Mouse (Mus musculus) liver, postnatal 0 days (tissue): ENCODE results near the gene Psmd9. TPM values are rescaled to one million over a fixed set of nuclear protein-coding genes. Genes with fewer than 3 reads are reported as not detected.

Experiments used
- ATAC-seq: fragments of 200-750 bp; cut with Nextera tagmentation; 2 replicates; pipeline ENCODE4 v1.8.0; 2017; ENCODE audit warnings: mild to moderate bottlenecking, moderate library complexity
- DNase-seq: peaks from one replicate; pipeline ENCODE4 v3.0.0-alpha.2; 2016
- H3K27ac ChIP-seq: fragments of 300-500 bp; sonication (generic); 2 replicates; pipeline ENCODE4 v1.5.1; 2014; ENCODE audit warnings: antibody characterized with exemption, moderate library complexity, mild to moderate bottlenecking, low read depth
- H3K27me3 ChIP-seq: fragments of 300-500 bp; sonication (generic); 2 replicates; pipeline ENCODE4 v1.6.1; 2014; ENCODE audit warnings: low read length, control low read depth, mixed read lengths; ENCODE audit not compliant: insufficient read depth
- H3K36me3 ChIP-seq: fragments of 300-500 bp; sonication (generic); replicated peaks from 2 replicates; pipeline ENCODE4 v1.6.1; 2014; ENCODE audit warnings: mild to moderate bottlenecking, control low read depth, low read length, moderate library complexity, mixed read lengths; ENCODE audit not compliant: insufficient read depth
- H3K4me1 ChIP-seq: fragments of 300-500 bp; sonication (generic); 2 replicates; pipeline ENCODE4 v1.6.1; 2014; ENCODE audit warnings: antibody characterized with exemption, mild to moderate bottlenecking, control low read depth; ENCODE audit not compliant: insufficient read depth
- H3K4me2 ChIP-seq: fragments of 300-500 bp; sonication (generic); 2 replicates; pipeline ENCODE4 v1.6.1; 2014; ENCODE audit warnings: low read depth, mild to moderate bottlenecking, low read length, moderate library complexity, mixed read lengths
- H3K4me3 ChIP-seq: fragments of 300-500 bp; sonication (generic); 2 replicates; pipeline ENCODE4 v1.5.1; 2014; ENCODE audit warnings: low read depth, low read length
- H3K9ac ChIP-seq: fragments of 300-500 bp; sonication (generic); replicated peaks from 2 replicates; pipeline ENCODE4 v1.6.1; 2014; ENCODE audit warnings: mild to moderate bottlenecking, moderate library complexity
- H3K9me3 ChIP-seq: fragments of 300-500 bp; sonication (generic); 2 replicates; pipeline ENCODE4 v1.6.1; 2016; ENCODE audit warnings: mild to moderate bottlenecking, control low read depth, low read length, mixed read lengths
- CTCF ChIP-seq: sonication (generic); IDR thresholded peaks from 2 replicates; pipeline ENCODE4 v1.5.1; 2016; ENCODE audit warnings: antibody characterized with exemption, low read depth
- EP300 ChIP-seq: IDR thresholded peaks from 2 replicates; pipeline ENCODE4 v1.6.1; 2016; ENCODE audit warnings: antibody characterized with exemption, low read depth, mild to moderate bottlenecking
- WGBS: fragments of 180-500 bp; shearing (Covaris S2); extraction: QIAGEN DNeasy Blood & Tissue Kit; methylation state at CpG from one replicate; pipeline ENCODE4 v1.1.7; 2014; ENCODE audit not compliant: insufficient replicate concordance; 5-methylcytosine and 5-hydroxymethylcytosine counted together
- polyA plus RNA-seq: library from polyadenylated mRNA; unstranded; fragments of >200 nt; fragmentation: Nextera tagmentation; extraction: Ambion mirVana; gene quantifications from 2 replicates; pipeline ENCODE4 v1.2.1, GENCODE M21; 2015

Psmd9 gene
- polyA plus RNA-seq, 1 experiment from 2014 or later, result 120 TPM

GRCm38 (mm10) chr5:123192606-123193150, 23.5 kb downstream of the Psmd9 start:
- ATAC-seq (no peak), DNase-seq (peak; percentile 14)
- Histone ChIP-seq H3K4me3 (no peak overlapping the region), H3K9ac (0 out of 2 replicates have a peak overlapping the region, but pooled peaks have one; percentile 30), H3K9me3 (no peaks in the 10 kb centered on the region), H3K4me1 (peaks cover 55% of the 10 kb centered on the region), H3K36me3 (no peaks in the 10 kb centered on the region), H3K27me3 (no peaks in the 10 kb centered on the region), H3K27ac (peak overlapping the region; percentile 89), H3K4me2 (peak overlapping the region; percentile 55; the same call in 1 of the 2 replicates)
- WGBS, result 60% methylated on average over 9 of the region's 9 CpGs
- TF ChIP-seq EP300 (no peak), CTCF (no peak)

- ATAC-seq, result peak; percentile 79
- peak; percentile 81 for DNase-seq
- Histone ChIP-seq H3K4me1 (peaks cover 58% of the 10 kb centered on the region), H3K9ac (peak overlapping the region; percentile 34), H3K27me3 (no peaks in the 10 kb centered on the region), H3K36me3 (no peaks in the 10 kb centered on the region), H3K4me3 (no peak overlapping the region), H3K27ac (peak overlapping the region; percentile 89), H3K4me2 (peak overlapping the region; percentile 55), H3K9me3 (no peaks in the 10 kb centered on the region)
- TF ChIP-seq CTCF (no peak), EP300 (peak; percentile 93)
- WGBS, result 63% methylated on average over 5 of the region's 5 CpGs
These were observed 24.2 kb downstream of the Psmd9 start for GRCm38 (mm10) chr5:123193436-123193835.

DNA sequence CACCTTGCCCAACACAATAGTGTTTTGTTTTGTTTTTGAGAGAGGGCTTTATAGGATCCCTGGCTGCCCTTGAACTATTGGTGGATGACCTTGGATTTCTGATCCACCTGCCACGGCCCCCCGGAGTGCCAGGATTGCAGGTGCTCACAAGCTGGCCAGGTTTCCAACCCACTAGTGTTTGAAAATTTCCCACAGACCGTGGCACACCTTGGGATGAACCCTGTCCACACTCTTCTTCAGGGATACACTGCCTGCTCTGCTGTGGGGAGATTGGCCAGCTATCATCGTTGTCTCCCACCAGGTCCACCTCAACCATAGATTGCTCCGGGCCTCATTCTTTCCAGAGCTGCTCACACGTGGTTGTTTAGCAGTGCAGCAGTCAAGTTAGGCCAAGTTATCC, 25.6 kb downstream of the Psmd9 start:
- H3K4me2 ChIP-seq, result no peak overlapping the region
- TF ChIP-seq CTCF (no peak), EP300 (no peak)
- ATAC-seq, result no peak
- H3K36me3 ChIP-seq, result no peaks in the 10 kb centered on the region
- DNase-seq, result peak; percentile 11
- no peaks in the 10 kb centered on the region for H3K27me3 ChIP-seq
- peak overlapping the region; percentile 89 for H3K27ac ChIP-seq
- H3K9ac ChIP-seq, result no peak overlapping the region
- no peaks in the 10 kb centered on the region for H3K9me3 ChIP-seq
- WGBS, result 83% methylated on average over 6 of the region's 6 CpGs
- H3K4me1 ChIP-seq, result peaks cover 61% of the 10 kb centered on the region
- no peak overlapping the region for H3K4me3 ChIP-seq

DNA sequence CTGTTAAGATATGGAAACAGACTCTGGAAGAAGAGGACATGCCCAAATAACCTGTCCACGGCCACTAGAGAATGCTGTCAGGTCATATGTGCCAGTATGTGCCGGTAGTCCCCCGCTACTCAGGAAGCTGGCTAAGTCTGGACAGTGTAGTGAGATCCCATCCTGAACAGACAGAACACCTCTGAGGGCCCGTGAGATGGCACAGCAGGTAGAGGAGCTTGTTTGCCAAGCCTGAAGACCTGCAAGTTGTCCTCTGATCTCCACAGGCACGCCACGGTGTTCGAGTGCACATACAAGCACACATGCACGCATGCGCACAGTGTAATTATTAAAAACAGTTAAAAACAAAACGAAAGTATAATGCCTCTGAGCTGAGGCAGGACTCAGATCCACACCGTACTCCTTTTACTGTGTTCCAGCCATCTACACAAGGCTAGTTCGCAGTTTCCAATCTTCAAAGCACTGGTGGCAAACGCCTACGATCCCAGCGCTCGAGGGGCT, 26.3 kb downstream of the Psmd9 start:
- no peaks in the 10 kb centered on the region for H3K9me3 ChIP-seq
- no peaks in the 10 kb centered on the region for H3K36me3 ChIP-seq
- WGBS, result 82% methylated on average over 16 of the region's 16 CpGs
- DNase-seq (peak; percentile 13), ATAC-seq (no peak)
- TF ChIP-seq EP300, result no peak
- no peak for TF ChIP-seq CTCF
- H3K4me1 ChIP-seq, result peaks cover 64% of the 10 kb centered on the region
- peak overlapping the region; percentile 89 for H3K27ac ChIP-seq
- no peaks in the 10 kb centered on the region for H3K27me3 ChIP-seq
- no peak overlapping the region for H3K4me2 ChIP-seq
- H3K9ac ChIP-seq, result no peak overlapping the region
- no peak overlapping the region for H3K4me3 ChIP-seq

DNA sequence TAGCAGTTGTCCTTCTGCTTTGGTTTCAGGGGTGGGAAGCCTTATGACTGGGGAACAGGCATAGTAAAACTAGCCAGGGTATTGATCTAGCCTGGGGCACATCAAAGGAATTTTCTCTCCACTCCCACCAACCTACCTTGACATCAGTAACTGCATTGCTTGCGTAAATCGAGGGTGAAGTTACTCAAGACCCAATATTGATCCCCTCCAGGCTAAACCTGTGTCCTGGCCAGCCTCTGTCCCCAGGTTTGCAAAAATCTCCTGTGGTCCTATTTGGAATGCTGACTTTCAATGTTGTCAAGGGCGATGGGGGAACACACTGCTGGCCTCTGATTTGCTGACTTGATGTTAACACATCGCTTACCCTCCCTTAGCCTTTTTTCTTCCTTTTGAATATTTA, 27.5 kb downstream of the Psmd9 start:
- ATAC-seq (peak; percentile 70), DNase-seq (peak; percentile 67)
- H3K27ac ChIP-seq, result peak overlapping the region; percentile 89
- no peaks in the 10 kb centered on the region for H3K36me3 ChIP-seq
- TF ChIP-seq EP300, result peak; percentile 87
- no peak for TF ChIP-seq CTCF
- H3K27me3 ChIP-seq, result no peaks in the 10 kb centered on the region
- WGBS, result 61% methylated on average over 4 of the region's 4 CpGs
- no peak overlapping the region for H3K4me3 ChIP-seq
- no peaks in the 10 kb centered on the region for H3K9me3 ChIP-seq
- H3K4me1 ChIP-seq, result peaks cover 62% of the 10 kb centered on the region
- no peak overlapping the region for H3K4me2 ChIP-seq
- H3K9ac ChIP-seq, result no peak overlapping the region

DNA sequence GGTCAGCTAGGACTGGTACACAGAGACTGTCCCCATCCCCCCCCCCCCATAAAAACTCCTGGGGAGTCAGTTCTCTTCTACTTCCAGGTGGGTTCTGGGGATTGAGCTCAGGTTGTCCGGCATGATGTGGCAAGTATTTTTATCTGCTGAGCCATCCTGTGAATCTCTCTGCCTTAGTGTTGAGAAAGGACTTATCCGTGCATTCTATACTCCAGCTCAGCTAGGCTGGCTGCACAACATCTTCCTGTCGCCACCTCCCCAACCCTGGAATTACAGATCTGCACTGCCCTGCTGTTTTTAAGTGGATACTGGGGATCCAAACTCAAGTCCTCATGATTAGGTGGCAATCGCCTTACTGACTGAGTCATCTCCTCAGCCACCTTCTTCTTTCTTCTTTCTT, 29.3 kb downstream of the Psmd9 start:
- no peaks in the 10 kb centered on the region for H3K9me3 ChIP-seq
- H3K27me3 ChIP-seq, result no peaks in the 10 kb centered on the region
- no peaks in the 10 kb centered on the region for H3K36me3 ChIP-seq
- peak overlapping the region; percentile 62 for H3K27ac ChIP-seq
- WGBS, result 70% methylated on average over 4 of the region's 4 CpGs
- H3K4me1 ChIP-seq, result peaks cover 51% of the 10 kb centered on the region
- DNase-seq (peak; percentile 10), ATAC-seq (no peak)
- H3K4me3 ChIP-seq, result no peak overlapping the region
- TF ChIP-seq CTCF, result no peak
- TF ChIP-seq EP300, result no peak
- no peak overlapping the region for H3K4me2 ChIP-seq
- no peak overlapping the region for H3K9ac ChIP-seq
